Mouse (Mus musculus): Measurements from ENCODE around the gene Mien1. TPM values are rescaled to one million over a fixed set of nuclear protein-coding genes. Genes with fewer than 3 reads are reported as not detected.
A peak's percentile ranks its signal among the peaks of the same experiment; 100 is the strongest.

The Mien1 gene
- 243 and 253 TPM in 2 replicates for polyA plus RNA-seq (2015; fragmentation: Nextera tagmentation; extraction: Ambion mirVana)

DNA sequence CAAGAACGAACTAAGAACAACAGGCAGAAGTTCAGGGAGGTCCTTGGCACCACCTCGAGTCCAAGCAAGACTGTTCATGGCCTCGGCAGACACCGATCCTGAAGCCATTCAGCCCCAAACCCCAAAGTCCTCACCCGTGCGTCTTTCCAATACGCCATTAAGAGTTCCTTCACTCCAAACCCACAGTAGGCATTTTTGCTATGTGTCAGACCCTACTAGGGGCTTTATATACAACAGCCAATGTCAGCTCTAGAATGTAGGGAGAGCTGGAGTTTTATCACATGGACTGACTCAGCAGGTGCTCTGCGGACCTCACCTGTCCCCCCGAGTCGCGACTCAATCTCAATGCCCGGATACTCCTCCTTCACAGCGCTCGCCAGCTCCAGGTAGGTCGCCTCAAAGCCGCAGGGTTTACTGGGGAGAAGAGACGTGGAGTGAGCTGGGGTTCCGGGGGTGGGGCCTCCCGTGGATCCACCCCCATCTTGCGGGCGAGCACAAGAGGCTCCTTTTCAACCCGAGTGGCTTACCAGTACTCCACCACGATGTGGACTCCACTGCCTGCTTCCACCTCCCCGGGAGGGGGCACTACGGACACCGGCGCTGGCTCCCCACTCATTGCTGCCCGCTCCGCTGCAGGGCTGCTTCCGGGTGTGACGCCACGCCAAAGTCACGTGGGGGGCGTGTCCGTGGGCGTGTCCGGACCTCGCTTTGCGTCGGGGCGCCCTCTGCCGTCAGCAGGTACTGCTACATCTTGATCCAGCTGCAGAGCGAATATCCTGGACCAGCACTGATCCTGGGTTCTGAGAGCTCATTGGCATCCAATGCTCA is at the start of gene Mien1:
Gene Mien1 (minus strand): TSS at position 661 of the 828 bp plus-strand sequence.
- Histone ChIP-seq H3K4me2 (ENCODE audit: low read length) (peak within 1 kb of the TSS; percentile 70), H3K27ac (ENCODE audit: low read length) (peak within 1 kb of the TSS; percentile 73), H3K36me3 (ENCODE audit: control insufficient read depth, insufficient read depth) (no peaks in the 10 kb centered on the region), H3K9me3 (ENCODE audit: control insufficient read depth, low read length) (no peaks in the 10 kb centered on the region), H3K4me3 (replicated peaks; ENCODE audit: low read length) (peak within 1 kb of the TSS; percentile 81), H3K4me1 (replicated peaks; ENCODE audit: control insufficient read depth, insufficient read depth, low read length) (peaks cover 8% of the 10 kb centered on the region), H3K27me3 (replicated peaks; ENCODE audit: control insufficient read depth, insufficient read depth, low read length) (no peaks in the 10 kb centered on the region), H3K9ac (replicated peaks; ENCODE audit: low read depth, low read length) (peak within 1 kb of the TSS; percentile 76)
- peak; percentile 92 for ATAC-seq
- 2% methylated on average over 43 of the region's 43 CpGs for WGBS

DNA sequence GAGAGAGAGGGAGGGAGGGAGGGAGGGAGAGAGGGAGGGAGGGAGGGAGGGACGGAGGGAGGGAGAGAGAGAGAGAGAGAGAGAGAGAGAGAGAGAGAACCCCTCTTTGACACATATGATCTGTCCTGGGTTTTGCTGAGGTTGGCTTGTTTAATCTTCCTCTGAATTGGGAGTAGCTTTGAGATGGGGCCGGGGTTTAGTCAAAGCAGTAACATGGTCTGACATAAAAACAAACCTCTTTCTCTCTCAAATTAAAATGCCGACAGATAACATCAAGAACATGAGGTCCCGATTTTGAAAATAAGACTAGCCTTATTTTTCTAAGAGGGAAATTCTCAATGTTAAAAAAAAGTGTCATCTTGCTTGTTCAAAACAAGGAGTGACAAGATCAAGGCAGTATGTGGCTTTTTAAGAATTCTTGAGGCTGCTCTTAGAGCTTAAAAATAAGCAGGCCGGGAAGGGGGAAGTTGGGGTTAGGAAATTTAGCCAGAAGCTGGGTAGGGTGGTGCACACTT is 48.8 kb upstream of the Mien1 start:
- Histone ChIP-seq H3K9ac (replicated peaks; ENCODE audit: low read depth, low read length) (no peak overlapping the region), H3K27ac (ENCODE audit: low read length) (no peak overlapping the region), H3K4me3 (replicated peaks; ENCODE audit: low read length) (no peak overlapping the region), H3K4me2 (ENCODE audit: low read length) (no peak overlapping the region), H3K4me1 (replicated peaks; ENCODE audit: control insufficient read depth, insufficient read depth, low read length) (no peaks in the 10 kb centered on the region), H3K27me3 (replicated peaks; ENCODE audit: control insufficient read depth, insufficient read depth, low read length) (no peaks in the 10 kb centered on the region; the same call in 1 of the 2 replicates), H3K9me3 (ENCODE audit: control insufficient read depth, low read length) (no peaks in the 10 kb centered on the region), H3K36me3 (ENCODE audit: control insufficient read depth, insufficient read depth) (no peaks in the 10 kb centered on the region)
- no peak for ATAC-seq
- 76% methylated on average over 5 of the region's 5 CpGs for WGBS

DNA sequence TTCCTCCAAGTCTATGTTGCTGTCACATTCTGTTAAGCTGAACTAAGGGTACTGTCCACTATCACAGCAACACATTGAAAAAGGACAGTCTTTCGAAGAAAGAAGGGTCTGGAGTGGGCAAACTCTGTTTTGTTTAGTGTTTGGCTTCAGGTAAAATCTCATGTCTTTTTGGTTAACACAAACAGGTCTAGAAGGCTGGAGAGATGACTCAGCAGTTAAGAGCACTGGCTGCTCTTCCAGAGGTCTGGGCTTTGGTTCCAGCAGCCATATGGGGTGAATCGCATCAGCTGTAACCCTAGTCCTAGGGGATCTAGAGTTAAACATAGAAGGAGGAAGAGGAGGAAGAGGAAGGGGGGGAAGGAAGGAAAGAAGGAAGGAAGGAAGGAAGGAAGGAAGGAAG is 47.0 kb upstream of the Mien1 start:
- H3K36me3 ChIP-seq (ENCODE audit: control insufficient read depth, insufficient read depth): no peaks in the 10 kb centered on the region
- ATAC-seq: no peak
- no peak overlapping the region for H3K4me3 ChIP-seq (replicated peaks; ENCODE audit: low read length)
- H3K27ac ChIP-seq (ENCODE audit: low read length): no peak overlapping the region
- H3K9me3 ChIP-seq (ENCODE audit: control insufficient read depth, low read length): no peaks in the 10 kb centered on the region
- no peak overlapping the region for H3K4me2 ChIP-seq (ENCODE audit: low read length)
- no peak overlapping the region for H3K9ac ChIP-seq (replicated peaks; ENCODE audit: low read depth, low read length)
- H3K27me3 ChIP-seq (replicated peaks; ENCODE audit: control insufficient read depth, insufficient read depth, low read length): no peaks in the 10 kb centered on the region; the same call in 1 of the 2 replicates
- 95% methylated on average over 2 of the region's 2 CpGs for WGBS
- H3K4me1 ChIP-seq (replicated peaks; ENCODE audit: control insufficient read depth, insufficient read depth, low read length): no peaks in the 10 kb centered on the region

DNA sequence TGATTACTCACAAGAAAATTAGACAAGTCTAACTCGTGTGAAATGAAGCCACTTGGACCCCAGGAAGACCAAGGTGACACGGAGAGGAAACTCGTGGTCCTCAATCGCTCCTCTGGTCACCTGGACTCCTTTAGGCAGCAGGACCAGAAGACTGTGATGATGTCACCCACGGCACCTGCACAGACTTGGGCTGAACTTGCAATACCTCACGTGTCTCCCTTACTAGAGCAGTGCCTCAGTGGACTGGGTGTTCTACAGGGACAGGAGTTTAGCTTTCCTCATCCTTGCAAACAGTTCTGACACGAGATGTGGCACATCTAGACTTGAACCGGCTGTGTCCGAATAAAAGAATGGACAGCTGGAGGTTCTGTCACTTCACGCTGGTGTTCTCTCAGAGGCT is 43.3 kb upstream of the Mien1 start:
- Histone ChIP-seq H3K4me1 (replicated peaks; ENCODE audit: control insufficient read depth, insufficient read depth, low read length) (no peaks in the 10 kb centered on the region), H3K9me3 (ENCODE audit: control insufficient read depth, low read length) (no peaks in the 10 kb centered on the region), H3K4me3 (replicated peaks; ENCODE audit: low read length) (no peak overlapping the region), H3K27ac (ENCODE audit: low read length) (no peak overlapping the region), H3K36me3 (ENCODE audit: control insufficient read depth, insufficient read depth) (no peaks in the 10 kb centered on the region), H3K4me2 (ENCODE audit: low read length) (no peak overlapping the region), H3K9ac (replicated peaks; ENCODE audit: low read depth, low read length) (no peak overlapping the region), H3K27me3 (replicated peaks; ENCODE audit: control insufficient read depth, insufficient read depth, low read length) (no peaks in the 10 kb centered on the region)
- 80% methylated on average over 10 of the region's 10 CpGs for WGBS
- no peak for ATAC-seq

DNA sequence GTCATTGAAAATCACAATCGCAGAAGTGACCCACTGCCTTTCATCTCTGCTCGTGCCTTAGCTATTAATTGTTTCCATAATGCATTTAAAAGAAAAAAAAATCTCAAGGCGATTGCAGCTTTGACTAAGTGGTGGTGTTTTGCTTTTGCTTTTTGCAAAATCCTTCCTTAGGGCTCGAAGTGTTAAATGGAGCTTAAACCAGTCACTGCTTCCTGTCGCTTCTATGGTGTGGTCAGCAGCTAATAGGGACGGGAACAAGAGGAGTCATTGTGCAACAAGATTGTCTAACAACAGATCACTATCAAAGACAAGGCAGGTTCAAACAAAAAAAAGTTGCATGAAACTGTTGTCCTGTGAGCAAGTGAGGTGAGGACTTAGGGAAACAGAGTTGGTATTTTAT is 42.4 kb upstream of the Mien1 start:
- ATAC-seq: no peak
- Histone ChIP-seq H3K9me3 (ENCODE audit: control insufficient read depth, low read length) (no peaks in the 10 kb centered on the region), H3K4me3 (replicated peaks; ENCODE audit: low read length) (no peak overlapping the region), H3K36me3 (ENCODE audit: control insufficient read depth, insufficient read depth) (no peaks in the 10 kb centered on the region), H3K27me3 (replicated peaks; ENCODE audit: control insufficient read depth, insufficient read depth, low read length) (no peaks in the 10 kb centered on the region), H3K4me1 (replicated peaks; ENCODE audit: control insufficient read depth, insufficient read depth, low read length) (no peaks in the 10 kb centered on the region), H3K4me2 (ENCODE audit: low read length) (no peak overlapping the region), H3K27ac (ENCODE audit: low read length) (no peak overlapping the region), H3K9ac (replicated peaks; ENCODE audit: low read depth, low read length) (no peak overlapping the region)
- 56% methylated on average over 6 of the region's 6 CpGs for WGBS

DNA sequence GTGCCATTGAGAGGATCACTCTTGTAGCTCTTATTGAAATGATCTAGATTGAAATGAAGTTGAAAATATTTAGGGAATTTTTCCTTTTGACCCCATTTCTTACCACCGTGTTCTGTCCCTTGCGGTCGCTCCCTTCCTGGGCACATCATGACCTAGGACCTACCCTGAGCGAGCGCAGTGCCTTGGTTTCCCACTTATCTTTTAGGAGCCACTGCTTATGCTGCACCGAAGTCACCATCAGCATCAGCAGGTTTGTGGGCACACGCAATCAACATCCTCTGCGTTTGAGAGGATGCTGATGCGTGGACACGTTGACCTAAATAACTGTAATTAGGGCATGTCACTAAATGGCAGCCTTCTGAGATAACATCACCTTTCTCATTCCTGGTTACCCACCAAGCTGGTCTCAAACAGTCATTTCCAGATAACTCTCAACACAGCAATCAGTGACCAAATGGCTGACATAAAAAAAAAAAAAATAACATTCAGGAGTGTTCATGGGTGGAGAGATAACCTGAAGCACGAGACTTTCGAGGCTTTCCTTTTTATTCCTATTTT is 41.2 kb upstream of the Mien1 start:
- Histone ChIP-seq H3K27me3 (replicated peaks; ENCODE audit: control insufficient read depth, insufficient read depth, low read length) (no peaks in the 10 kb centered on the region), H3K4me3 (replicated peaks; ENCODE audit: low read length) (no peak overlapping the region), H3K9me3 (ENCODE audit: control insufficient read depth, low read length) (no peaks in the 10 kb centered on the region), H3K4me1 (replicated peaks; ENCODE audit: control insufficient read depth, insufficient read depth, low read length) (no peaks in the 10 kb centered on the region), H3K36me3 (ENCODE audit: control insufficient read depth, insufficient read depth) (no peaks in the 10 kb centered on the region), H3K4me2 (ENCODE audit: low read length) (no peak overlapping the region), H3K27ac (ENCODE audit: low read length) (no peak overlapping the region), H3K9ac (replicated peaks; ENCODE audit: low read depth, low read length) (no peak overlapping the region)
- WGBS: 90% methylated on average over 12 of the region's 12 CpGs
- ATAC-seq: no peak

DNA sequence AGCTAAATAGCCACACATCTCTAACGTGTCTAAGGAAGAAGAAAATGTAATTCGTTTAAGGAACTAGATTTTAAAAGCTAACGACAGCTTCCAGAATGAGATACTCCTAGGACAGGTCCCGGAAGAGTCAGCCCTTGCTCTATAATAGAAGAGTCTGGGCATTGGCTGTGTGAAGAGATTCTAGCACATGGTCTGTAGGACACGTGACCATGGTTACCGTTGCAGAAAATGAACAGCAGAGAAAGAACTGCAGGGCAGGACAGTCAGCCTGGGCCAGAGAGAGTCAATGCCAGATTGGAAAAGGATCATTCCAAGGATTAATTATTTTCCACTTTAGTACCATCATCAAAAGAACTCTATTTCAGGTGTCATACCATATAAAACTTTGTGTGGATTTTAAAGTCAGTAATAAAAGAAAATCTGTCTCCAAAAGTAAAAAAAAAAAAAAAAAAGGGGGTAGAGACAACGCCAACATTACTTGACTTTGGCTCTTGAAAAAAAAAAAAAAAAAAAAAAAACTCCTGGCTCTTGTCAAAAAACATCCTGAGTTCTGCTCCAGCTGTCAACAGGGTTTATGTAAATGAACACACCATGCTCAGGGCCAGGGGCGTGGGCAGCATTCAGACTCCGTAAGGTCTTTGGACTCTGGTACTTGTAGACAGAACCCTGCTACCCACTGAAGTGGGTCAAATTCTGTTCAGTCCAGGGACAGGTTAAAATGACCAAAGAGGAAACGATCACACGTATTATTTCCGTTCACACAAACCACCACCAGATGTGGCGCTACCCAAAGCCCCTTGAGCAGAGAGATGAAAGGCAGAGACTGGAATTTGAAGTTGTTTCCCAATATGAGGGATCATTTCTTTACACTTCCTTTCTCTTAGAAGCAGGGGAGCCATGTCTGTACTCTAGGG is 40.5 kb upstream of the Mien1 start:
- H3K27me3 ChIP-seq (replicated peaks; ENCODE audit: control insufficient read depth, insufficient read depth, low read length): no peaks in the 10 kb centered on the region
- H3K4me2 ChIP-seq (ENCODE audit: low read length): no peak overlapping the region
- no peak overlapping the region for H3K9ac ChIP-seq (replicated peaks; ENCODE audit: low read depth, low read length)
- H3K27ac ChIP-seq (ENCODE audit: low read length): no peak overlapping the region
- no peaks in the 10 kb centered on the region for H3K36me3 ChIP-seq (ENCODE audit: control insufficient read depth, insufficient read depth)
- H3K4me1 ChIP-seq (replicated peaks; ENCODE audit: control insufficient read depth, insufficient read depth, low read length): no peaks in the 10 kb centered on the region
- no peak for ATAC-seq
- no peaks in the 10 kb centered on the region for H3K9me3 ChIP-seq (ENCODE audit: control insufficient read depth, low read length)
- 83% methylated on average over 13 of the region's 13 CpGs for WGBS
- no peak overlapping the region for H3K4me3 ChIP-seq (replicated peaks; ENCODE audit: low read length)

DNA sequence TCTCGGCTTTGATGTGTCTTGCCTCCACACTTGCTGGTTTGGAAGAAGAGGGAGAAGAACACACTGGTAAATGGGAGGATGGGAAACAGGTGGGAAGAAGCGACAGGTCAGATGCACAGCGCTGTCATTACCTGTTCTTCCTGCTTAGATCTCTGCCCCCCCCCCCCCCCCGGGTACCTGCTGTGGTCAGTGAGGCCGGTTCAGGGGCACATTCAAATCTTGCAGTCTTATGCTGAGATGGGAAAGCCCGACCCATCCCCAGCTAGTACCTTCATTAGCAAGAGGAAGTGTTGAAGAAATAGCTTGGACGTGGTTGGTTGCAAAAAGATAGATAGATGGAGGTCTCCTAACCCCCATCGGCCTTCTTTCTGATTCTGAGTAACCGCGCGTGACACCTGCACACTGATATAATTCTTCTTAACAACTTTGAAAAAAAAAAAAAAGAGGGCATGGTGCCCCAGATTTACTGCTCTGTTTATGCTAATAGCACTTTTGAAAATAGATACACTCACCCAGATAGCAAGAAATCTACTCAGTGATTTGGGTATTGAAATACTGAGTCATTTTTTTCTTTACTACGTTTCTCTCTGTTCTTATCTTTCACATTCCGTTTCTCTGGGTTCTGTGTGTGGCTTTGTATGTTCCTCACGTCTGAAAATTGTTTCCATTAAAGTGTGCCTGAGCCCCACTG is 38.4 kb upstream of the Mien1 start:
- 75% methylated on average over 14 of the region's 14 CpGs for WGBS
- ATAC-seq: no peak
- H3K4me3 ChIP-seq (replicated peaks; ENCODE audit: low read length): no peak overlapping the region

More for the DNA sequence above, 38.4 kb upstream of the Mien1 start:
- Histone ChIP-seq H3K4me2 (ENCODE audit: low read length) (no peak overlapping the region), H3K9ac (replicated peaks; ENCODE audit: low read depth, low read length) (no peak overlapping the region), H3K36me3 (ENCODE audit: control insufficient read depth, insufficient read depth) (no peaks in the 10 kb centered on the region), H3K27ac (ENCODE audit: low read length) (no peak overlapping the region), H3K4me1 (replicated peaks; ENCODE audit: control insufficient read depth, insufficient read depth, low read length) (no peaks in the 10 kb centered on the region), H3K9me3 (ENCODE audit: control insufficient read depth, low read length) (no peaks in the 10 kb centered on the region), H3K27me3 (replicated peaks; ENCODE audit: control insufficient read depth, insufficient read depth, low read length) (no peaks in the 10 kb centered on the region)

All from forebrain, embryonic 16.5 days (tissue).